Mouse (Mus musculus) cerebellum, adult 2 months (tissue): ENCODE results near the gene Sf3a3.
A peak's percentile ranks its signal among the peaks of the same experiment; 100 is the strongest.

Experiments used
- CTCF ChIP-seq: fragments of 200-500 bp; IDR thresholded peaks from 2 replicates; pipeline ENCODE4 v1.5.1; 2011; ENCODE audit warnings: low read depth, mild to moderate bottlenecking, control low read depth, low read length, moderate library complexity, borderline replicate concordance; ENCODE audit not compliant: insufficient read depth
- POLR2A ChIP-seq: fragments of 200-500 bp; IDR thresholded peaks from 2 replicates; pipeline ENCODE4 v1.6.1; 2011; ENCODE audit warnings: low read length, control low read depth, borderline replicate concordance; ENCODE audit not compliant: insufficient read depth

- TF ChIP-seq POLR2A, result peak; percentile 87
- TF ChIP-seq CTCF, result no peak
Observed at GRCm38 (mm10) chr4:124693135-124693894, 21.3 kb upstream of the Sf3a3 start, which contains the start of gene Utp11.
